Mouse (Mus musculus) lung, adult 2 months (tissue): ENCODE results near the gene Sdk1.

Experiments
- CTCF ChIP-seq: fragments of 200-500 bp; IDR thresholded peaks from 2 replicates; pipeline ENCODE4 v1.5.1; 2011; ENCODE audit warnings: mild to moderate bottlenecking, low read length, control low read depth; ENCODE audit not compliant: insufficient read depth
- POLR2A ChIP-seq: fragments of 200-500 bp; IDR thresholded peaks from 2 replicates; pipeline ENCODE4 v1.6.1; 2011; ENCODE audit warnings: low read depth, mild to moderate bottlenecking, control low read depth, low read length, borderline replicate concordance; ENCODE audit errors: extremely low read depth

GRCm38 (mm10) chr5:142039891-142040530, 798.7 kb downstream of the Sdk1 start:
- TF ChIP-seq POLR2A (no peak), CTCF (no peak)
